Mouse (Mus musculus): Measurements from ENCODE around the gene Zbtb40.

DNA sequence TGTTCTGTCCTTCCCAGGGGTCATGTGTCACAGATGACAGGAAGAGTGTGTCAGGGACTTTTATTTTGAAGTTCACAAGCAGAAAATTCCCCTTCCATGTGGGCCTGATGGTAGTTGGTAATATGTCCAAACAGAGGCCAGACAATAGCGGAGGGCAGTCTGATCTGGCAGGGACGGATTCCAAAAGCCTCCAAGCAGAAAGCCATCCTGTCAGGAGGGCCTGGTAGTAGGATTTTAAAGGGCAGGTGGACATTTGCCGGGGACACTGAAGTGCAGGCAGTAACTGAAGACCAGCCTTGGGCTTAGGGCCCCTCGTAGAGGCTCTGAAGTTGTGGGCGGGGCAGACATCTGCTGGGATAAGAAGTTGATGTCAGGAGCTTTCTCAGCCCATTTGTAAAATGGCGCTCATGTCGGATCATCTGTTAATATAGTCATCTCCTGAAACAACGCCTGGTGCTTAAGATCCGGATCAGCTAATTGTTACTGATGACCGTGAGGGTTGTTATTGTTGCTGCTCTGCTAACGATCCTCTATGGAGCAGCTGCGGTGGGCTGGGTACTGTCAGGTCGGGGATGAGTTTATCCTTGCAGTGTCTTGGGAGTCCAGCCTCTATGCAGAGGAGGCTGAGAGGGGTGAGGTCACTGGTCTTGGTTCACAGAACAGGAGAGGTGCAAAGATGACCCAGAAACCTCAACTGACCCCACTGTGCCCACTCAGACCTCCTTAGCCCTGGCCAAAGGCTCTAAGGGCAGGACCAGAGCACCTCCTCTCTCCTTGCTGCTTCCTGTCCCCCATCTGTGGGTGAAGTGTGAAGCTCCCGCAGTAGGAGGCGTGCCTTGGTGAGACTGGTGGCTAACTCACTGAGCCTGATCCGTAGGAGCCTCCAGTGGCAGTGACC is 81.9 kb downstream of the Zbtb40 start:
- TF ChIP-seq POLR2A (IDR thresholded peaks at IDR 0.05; ENCODE audit: borderline replicate concordance, low read depth, low read length) (no peak), CTCF (IDR thresholded peaks at IDR 0.05; ENCODE audit: low read depth, low read length) (no peak)

Data from bone marrow macrophage, adult 2 months (primary cell).